Mouse (Mus musculus) ES-Bruce4 (cell line): ENCODE results near the gene Gps2. TPM values are rescaled to one million over a fixed set of nuclear protein-coding genes. Genes with fewer than 3 reads are reported as not detected.

ENCODE experiments used
- H3K27ac ChIP-seq: 2 replicates; pipeline ENCODE4 v1.5.1; 2012; ENCODE audit warnings: low read length, inconsistent platforms; ENCODE audit not compliant: insufficient read depth
- H3K27me3 ChIP-seq: 2 replicates; pipeline ENCODE4 v1.6.1; 2012; ENCODE audit warnings: mild to moderate bottlenecking, low read length, inconsistent platforms; ENCODE audit not compliant: control insufficient read depth, poor library complexity, insufficient read depth, severe bottlenecking
- H3K36me3 ChIP-seq: 2 replicates; pipeline ENCODE4 v1.6.1; 2012; ENCODE audit warnings: inconsistent platforms, mild to moderate bottlenecking, low read length, moderate library complexity; ENCODE audit not compliant: control insufficient read depth, poor library complexity, insufficient read depth, severe bottlenecking
- H3K4me1 ChIP-seq: one replicate; pipeline ENCODE4 v1.8.1; 2011; ENCODE audit warnings: low read length; ENCODE audit not compliant: control insufficient read depth, insufficient read depth
- H3K4me3 ChIP-seq: 2 replicates; pipeline ENCODE4 v1.5.1; 2011; ENCODE audit warnings: low read depth, mild to moderate bottlenecking, low read length
- H3K9ac ChIP-seq: 2 replicates; pipeline ENCODE4 v1.6.1; 2012; ENCODE audit warnings: low read depth, mild to moderate bottlenecking, inconsistent platforms; ENCODE audit not compliant: poor library complexity, severe bottlenecking
- H3K9me3 ChIP-seq: replicated peaks from 2 replicates; pipeline ENCODE4 v1.6.1; 2012; ENCODE audit warnings: mild to moderate bottlenecking, low read length, inconsistent platforms; ENCODE audit not compliant: control insufficient read depth, poor library complexity, insufficient read depth, severe bottlenecking
- CTCF ChIP-seq: IDR thresholded peaks from one replicate; pipeline ENCODE4 v1.8.1; 2011; ENCODE audit warnings: low read depth, low read length
- EP300 ChIP-seq: IDR thresholded peaks from 2 replicates; pipeline ENCODE4 v1.6.1; 2011; ENCODE audit warnings: low read depth, low read length; ENCODE audit not compliant: insufficient read depth
- POLR2A ChIP-seq: IDR thresholded peaks from one replicate; pipeline ENCODE4 v1.8.1; 2011; ENCODE audit warnings: low read length; ENCODE audit not compliant: insufficient read depth
- polyA plus RNA-seq: library from polyadenylated mRNA; stranded (reverse); fragments of >200 nt; gene quantifications from 2 replicates; pipeline ENCODE4 v1.2.4, GENCODE M21; 2011; ENCODE audit warnings: low read depth; ENCODE audit not compliant: missing spikeins, insufficient read depth, insufficient read length

Gps2 gene
- polyA plus RNA-seq, 1 experiment: 24.4 TPM

- Histone ChIP-seq H3K27ac (no peak overlapping the region), H3K4me3 (no peak overlapping the region), H3K36me3 (no peaks in the 10 kb centered on the region), H3K27me3 (no peaks in the 10 kb centered on the region), H3K4me1 (no peaks in the 10 kb centered on the region), H3K9ac (no peak overlapping the region), H3K9me3 (no peaks in the 10 kb centered on the region)
- TF ChIP-seq EP300 (no peak), CTCF (peak; percentile 73)
Measured at GRCm38 (mm10) chr11:69960616-69961015, 46.9 kb downstream of the Gps2 start.

- no peaks in the 10 kb centered on the region for H3K9me3 ChIP-seq
- no peaks in the 10 kb centered on the region for H3K27me3 ChIP-seq
- no peak overlapping the region for H3K27ac ChIP-seq
- no peak for TF ChIP-seq POLR2A
- TF ChIP-seq CTCF: no peak
- no peak for TF ChIP-seq EP300
- no peaks in the 10 kb centered on the region for H3K4me1 ChIP-seq
- no peaks in the 10 kb centered on the region for H3K36me3 ChIP-seq
- no peak overlapping the region for H3K4me3 ChIP-seq
- no peak overlapping the region for H3K9ac ChIP-seq
Measured at GRCm38 (mm10) chr11:69961841-69962240, 48.2 kb downstream of the Gps2 start.

GRCm38 (mm10) chr11:69964650-69965270, 51.1 kb downstream of the Gps2 start, which contains the start of gene Cldn7:
Gene Cldn7 (plus strand): TSS chr11:69964779.
- Histone ChIP-seq H3K36me3 (peaks cover 17% of the 10 kb centered on the region), H3K27ac (peak within 1 kb of the TSS; percentile 23; the same call in 1 of the 2 replicates), H3K9ac (peak within 1 kb of the TSS; percentile 49), H3K9me3 (no peaks in the 10 kb centered on the region), H3K27me3 (no peaks in the 10 kb centered on the region), H3K4me3 (peak within 1 kb of the TSS; percentile 68), H3K4me1 (no peaks in the 10 kb centered on the region)
- TF ChIP-seq EP300 (no peak), CTCF (no peak), POLR2A (no peak)

- H3K4me3 ChIP-seq: peak overlapping the region; percentile 68
- H3K36me3 ChIP-seq: peaks cover 24% of the 10 kb centered on the region
- no peaks in the 10 kb centered on the region for H3K27me3 ChIP-seq
- peak overlapping the region; percentile 49 for H3K9ac ChIP-seq
- TF ChIP-seq POLR2A (no peak), CTCF (no peak), EP300 (peak; percentile 79)
- no peaks in the 10 kb centered on the region for H3K9me3 ChIP-seq
- H3K4me1 ChIP-seq: no peaks in the 10 kb centered on the region
- no peak overlapping the region for H3K27ac ChIP-seq
Measured at GRCm38 (mm10) chr11:69965271-69966005, 51.8 kb downstream of the Gps2 start.

Other genes starting within 250 kb of the Gps2 start
- gene Cd68, start 247.7 kb upstream of the Gps2 start, polyA plus RNA-seq: 32.9 and 36.2 TPM in 2 replicates
- gene Eif4a1, start 241.5 kb upstream of the Gps2 start, polyA plus RNA-seq: 1,464 and 1,502 TPM in 2 replicates
- 198 and 221 TPM in 2 replicates for gene Senp3, start 231.8 kb upstream of the Gps2 start, polyA plus RNA-seq
- gene Tnfsf13, start 228.1 kb upstream of the Gps2 start, polyA plus RNA-seq: 1.3 and 2.9 TPM in 2 replicates
- gene Tnfsf12, start 218.0 kb upstream of the Gps2 start, polyA plus RNA-seq: 3.4 and 4.1 TPM in 2 replicates
- 1.9 and 3.6 TPM in 2 replicates for gene Tnfsfm13, start 217.8 kb upstream of the Gps2 start, polyA plus RNA-seq
- gene Polr2a, start 155.3 kb upstream of the Gps2 start, polyA plus RNA-seq: 102 and 103 TPM in 2 replicates
- not detected in 2 replicates for gene Slc35g3, start 151.9 kb upstream of the Gps2 start, polyA plus RNA-seq
- 3.6 and 4.8 TPM in 2 replicates for gene Zbtb4, start 148.0 kb upstream of the Gps2 start, polyA plus RNA-seq
- 10.1 and 12.1 TPM in 2 replicates for gene Chrnb1, start 117.9 kb upstream of the Gps2 start, polyA plus RNA-seq
- gene Fgf11, start 112.0 kb upstream of the Gps2 start, polyA plus RNA-seq: 1.8 and 2.5 TPM in 2 replicates
- 10.1 and 11.6 TPM in 2 replicates for gene Tmem102, start 108.3 kb upstream of the Gps2 start, polyA plus RNA-seq
- gene Gm39566, start 98.6 kb upstream of the Gps2 start, polyA plus RNA-seq: not detected in 2 replicates
- not detected in 2 replicates for gene Spem2, start 95.4 kb upstream of the Gps2 start, polyA plus RNA-seq
- gene Spem1, start 91.7 kb upstream of the Gps2 start, polyA plus RNA-seq: not detected in 2 replicates
- 19.6 and 25.4 TPM in 2 replicates for gene Nlgn2, start 76.1 kb upstream of the Gps2 start, polyA plus RNA-seq
- gene Tmem256, start 75.4 kb upstream of the Gps2 start, polyA plus RNA-seq: 97.1 and 103 TPM in 2 replicates
- 27.2 and 31.2 TPM in 2 replicates for gene Plscr3, start 67.5 kb upstream of the Gps2 start, polyA plus RNA-seq
- gene Tnk1, start 55.2 kb upstream of the Gps2 start, polyA plus RNA-seq: 15.6 and 19.6 TPM in 2 replicates
- gene Tmem95, start 35.9 kb upstream of the Gps2 start, polyA plus RNA-seq: not detected in 2 replicates
- gene Kctd11, start 32.5 kb upstream of the Gps2 start, polyA plus RNA-seq: 5.2 and 6.3 TPM in 2 replicates
- 1.5 and 2.3 TPM in 2 replicates for gene Acap1, start 18.3 kb upstream of the Gps2 start, polyA plus RNA-seq
- gene 2810408A11Rik, start 12.9 kb upstream of the Gps2 start, polyA plus RNA-seq: 11.6 and 13.1 TPM in 2 replicates
- 27.9 and 32.4 TPM in 2 replicates for gene Neurl4, start 12.8 kb upstream of the Gps2 start, polyA plus RNA-seq
- 1,015 and 1,063 TPM in 2 replicates for gene Eif5a, start 8.1 kb downstream of the Gps2 start, polyA plus RNA-seq
- 55.2 and 57.2 TPM in 2 replicates for gene Ybx2, start 21.9 kb downstream of the Gps2 start, polyA plus RNA-seq
- 2.7 and 3.2 TPM in 2 replicates for gene Slc2a4, start 34.3 kb downstream of the Gps2 start, polyA plus RNA-seq
- gene Cldn7, start 50.9 kb downstream of the Gps2 start, polyA plus RNA-seq: 106 and 144 TPM in 2 replicates
- gene Ctdnep1, start 67.3 kb downstream of the Gps2 start, polyA plus RNA-seq: 61.9 and 63.4 TPM in 2 replicates
- 77.6 and 80.1 TPM in 2 replicates for gene Elp5, start 68.6 kb downstream of the Gps2 start, polyA plus RNA-seq
- 141 and 144 TPM in 2 replicates for gene Gabarap, start 77.3 kb downstream of the Gps2 start, polyA plus RNA-seq
- 75.6 and 83.0 TPM in 2 replicates for gene Phf23, start 81.9 kb downstream of the Gps2 start, polyA plus RNA-seq
- 60.1 and 63.3 TPM in 2 replicates for gene Dvl2, start 86.7 kb downstream of the Gps2 start, polyA plus RNA-seq
- 17.1 and 19.8 TPM in 2 replicates for gene Acadvl, start 101.5 kb downstream of the Gps2 start, polyA plus RNA-seq
- 17.1 and 25.7 TPM in 2 replicates for gene Dlg4, start 103.1 kb downstream of the Gps2 start, polyA plus RNA-seq
- gene Asgr1, start 140.2 kb downstream of the Gps2 start, polyA plus RNA-seq: not detected in 2 replicates
- gene Asgr2, start 178.8 kb downstream of the Gps2 start, polyA plus RNA-seq: not detected in 2 replicates
- gene Mgl2, start 216.4 kb downstream of the Gps2 start, polyA plus RNA-seq: 0.37 and 0.43 TPM in 2 replicates
- not detected in 2 replicates for gene Clec10a, start 242.3 kb downstream of the Gps2 start, polyA plus RNA-seq